Mouse (Mus musculus) stomach, postnatal 0 days (tissue): ENCODE data around the gene Pih1d1.
A peak's percentile ranks its signal among the peaks of the same experiment; 100 is the strongest.

Source experiments
- CTCF ChIP-seq: IDR thresholded peaks from 2 replicates; pipeline ENCODE4 v1.5.1; 2016; ENCODE audit warnings: antibody characterized with exemption, low read depth, mild to moderate bottlenecking, moderate library complexity
- EP300 ChIP-seq: optimal IDR thresholded peaks from 2 replicates; pipeline ENCODE3; 2016; ENCODE audit warnings: antibody characterized with exemption

DNA sequence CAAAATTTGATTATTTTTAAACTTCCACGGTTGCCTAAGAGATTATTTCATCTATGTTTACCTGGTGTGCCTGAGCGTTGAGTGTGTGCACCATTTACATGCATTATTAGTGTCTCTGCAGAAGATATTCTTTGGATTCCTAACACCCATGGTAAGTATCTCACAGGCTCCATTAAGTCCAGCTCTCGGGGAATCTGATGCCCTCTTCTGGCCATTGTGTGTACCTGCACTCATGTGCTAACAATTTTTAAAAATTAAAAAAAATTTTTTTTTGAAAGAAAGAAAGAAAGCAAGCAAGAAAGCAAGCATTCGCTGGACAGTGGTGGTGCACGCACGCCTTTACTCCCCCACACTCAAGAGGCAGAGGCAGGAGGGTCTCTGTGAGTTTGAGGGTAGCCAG is 54.2 kb downstream of the Pih1d1 start:
- TF ChIP-seq CTCF (peak; percentile 34), EP300 (no peak)
